Mouse (Mus musculus) left cerebral cortex, adult 18-20 months (tissue): ENCODE measurements at regions not wholly inside any gene's neighbourhood (a gene's known extent, or its start where the extent isn't known, plus 50 kb on each side); places are given as distances from the start of the nearest gene placed in this dataset.
"Not testable (repeated sequence)": the region's sequence is repeated elsewhere in the genome, so short reads cannot be mapped to it uniquely, and the experiment has no call there.

Source experiments
- DNase-seq, 2 experiments: peaks; one replicate each; pipeline ENCODE4 v3.0.0; 2021 to 2022; ENCODE audit warnings: low spot score in 2 of 2, mixed read lengths in 1 of 2

GRCm38 (mm10) chr14:17058438-17058837, 239.5 kb upstream of the Rarb start:
- DNase-seq = no peak

- no peak for DNase-seq
These were observed 238.4 kb upstream of the Rarb start for GRCm38 (mm10) chr14:17057355-17057754.

GRCm38 (mm10) chr14:17055741-17056140, 236.8 kb upstream of the Rarb start:
- no peak for DNase-seq

GRCm38 (mm10) chr14:17054381-17054780, 235.4 kb upstream of the Rarb start:
- DNase-seq = no peak

- no peak for DNase-seq
These were observed 227.9 kb upstream of the Rarb start for GRCm38 (mm10) chr14:17046808-17047207.

- no peak for DNase-seq
These were observed 226.6 kb upstream of the Rarb start for GRCm38 (mm10) chr14:17045426-17046132.

- DNase-seq = no peak
These were observed 201.8 kb upstream of the Rarb start for GRCm38 (mm10) chr14:17020603-17021356.

- DNase-seq = no peak
These were observed 194.0 kb upstream of the Rarb start for GRCm38 (mm10) chr14:17012931-17013330.

- no peak for DNase-seq
These were observed 193.2 kb upstream of the Rarb start for GRCm38 (mm10) chr14:17012200-17012599.

GRCm38 (mm10) chr14:17005194-17006018, 186.4 kb upstream of the Rarb start:
- DNase-seq = no peak

GRCm38 (mm10) chr14:17004714-17005113, 185.8 kb upstream of the Rarb start:
- no peak for DNase-seq

- DNase-seq = no peak
These were observed 177.8 kb upstream of the Rarb start for GRCm38 (mm10) chr14:16996716-16997115.

- not testable (repeated sequence) for DNase-seq
These were observed 152.0 kb upstream of the Rarb start for GRCm38 (mm10) chr14:16970911-16971310.

GRCm38 (mm10) chr14:16964717-16965391, 145.9 kb upstream of the Rarb start:
- DNase-seq = no peak

- DNase-seq = no peak
These were observed 143.4 kb upstream of the Rarb start for GRCm38 (mm10) chr14:16962216-16962826.

GRCm38 (mm10) chr14:16957802-16958201, 138.8 kb upstream of the Rarb start:
- DNase-seq = no peak

GRCm38 (mm10) chr14:16954511-16955443, 135.8 kb upstream of the Rarb start:
- no peak for DNase-seq

GRCm38 (mm10) chr14:16948736-16949135, 129.8 kb upstream of the Rarb start:
- no peak for DNase-seq

- no peak for DNase-seq
These were observed 125.5 kb upstream of the Rarb start for GRCm38 (mm10) chr14:16944441-16944840.

GRCm38 (mm10) chr14:16943531-16943930, 124.6 kb upstream of the Rarb start:
- DNase-seq = no peak
